ENCODE assay signal across 21 mouse cellular contexts in the genomic region with DNA sequence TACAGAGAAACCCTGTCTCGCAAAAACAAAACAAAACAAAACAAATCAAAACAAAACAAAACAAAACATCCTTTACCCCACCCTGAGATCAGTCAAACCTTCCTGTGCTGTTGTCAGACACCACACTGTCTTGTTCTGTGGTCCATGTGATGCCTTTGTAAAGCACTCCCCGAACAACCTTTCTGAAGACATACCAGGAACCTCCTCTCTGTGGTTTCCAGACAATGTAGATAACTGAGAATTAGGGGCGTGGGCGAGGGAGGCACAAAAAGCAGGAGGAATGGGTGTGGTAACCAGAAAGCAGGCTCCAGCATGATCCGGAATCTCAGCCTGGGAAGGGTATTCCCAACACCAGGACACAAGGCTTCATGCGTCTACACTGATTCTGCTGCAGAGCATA.
"Had no signal": no experiment of that assay in that cellular context is flagged by ENCODE, and none has a peak within 500 bp of the region (broad histone marks: within the 10 kb centered on the region; RNA-seq: fewer than 3 reads in every experiment).

No protein-coding gene starts in this region.

- H3K4me3 ChIP-seq: lung, embryonic 15.5 days; megakaryocyte, embryonic 14.5 days; midbrain, embryonic 12.5 days; myocyte; neural tube, embryonic 13.5 days; neural tube, embryonic 15.5 days had no signal

- H3K36me3 ChIP-seq: lung, embryonic 15.5 days; midbrain, embryonic 12.5 days; neural tube, embryonic 13.5 days; neural tube, embryonic 15.5 days had no signal

- H3K4me1 ChIP-seq: lung, embryonic 15.5 days; megakaryocyte, embryonic 14.5 days had no signal

- H3K9ac ChIP-seq: lung, embryonic 15.5 days; midbrain, embryonic 12.5 days; neural tube, embryonic 13.5 days; neural tube, embryonic 15.5 days had no signal

- H3K9me3 ChIP-seq: lung, embryonic 15.5 days; megakaryocyte, embryonic 14.5 days; midbrain, embryonic 12.5 days; neural tube, embryonic 13.5 days; neural tube, embryonic 15.5 days had no signal

- ATAC-seq: lung, postnatal 0 days; midbrain, embryonic 16.5 days had no signal

- H3K27ac ChIP-seq: lung, embryonic 15.5 days; macrophage; midbrain, embryonic 12.5 days; neural tube, embryonic 15.5 days had no signal

- DNase-seq: lung, adult 2 months; lung, postnatal 14 days; lung, postnatal 36 days; midbrain, embryonic 14.5 days; retina, postnatal 1 day; right cerebral cortex, adult 18-20 months; right cerebral cortex, postnatal 25 days; right cerebral cortex, postnatal 4 days; spleen, adult 18-20 months; thymus, adult 18-20 months; thymus, postnatal 14 days; thymus, postnatal 36 days had no signal

- H3K4me2 ChIP-seq: lung, embryonic 15.5 days; midbrain, embryonic 12.5 days; neural tube, embryonic 13.5 days; neural tube, embryonic 15.5 days had no signal

- H3K27me3 ChIP-seq: lung, embryonic 15.5 days had no signal
